Mouse (Mus musculus) ZHBTc4 (cell line): ENCODE results near the gene Rps6kb1.

Source experiments
- DNase-seq: peaks from one replicate; pipeline ENCODE4 v3.0.0-alpha.2; 2011; ENCODE audit warnings: low read depth, low spot score

The Rps6kb1 gene

DNA sequence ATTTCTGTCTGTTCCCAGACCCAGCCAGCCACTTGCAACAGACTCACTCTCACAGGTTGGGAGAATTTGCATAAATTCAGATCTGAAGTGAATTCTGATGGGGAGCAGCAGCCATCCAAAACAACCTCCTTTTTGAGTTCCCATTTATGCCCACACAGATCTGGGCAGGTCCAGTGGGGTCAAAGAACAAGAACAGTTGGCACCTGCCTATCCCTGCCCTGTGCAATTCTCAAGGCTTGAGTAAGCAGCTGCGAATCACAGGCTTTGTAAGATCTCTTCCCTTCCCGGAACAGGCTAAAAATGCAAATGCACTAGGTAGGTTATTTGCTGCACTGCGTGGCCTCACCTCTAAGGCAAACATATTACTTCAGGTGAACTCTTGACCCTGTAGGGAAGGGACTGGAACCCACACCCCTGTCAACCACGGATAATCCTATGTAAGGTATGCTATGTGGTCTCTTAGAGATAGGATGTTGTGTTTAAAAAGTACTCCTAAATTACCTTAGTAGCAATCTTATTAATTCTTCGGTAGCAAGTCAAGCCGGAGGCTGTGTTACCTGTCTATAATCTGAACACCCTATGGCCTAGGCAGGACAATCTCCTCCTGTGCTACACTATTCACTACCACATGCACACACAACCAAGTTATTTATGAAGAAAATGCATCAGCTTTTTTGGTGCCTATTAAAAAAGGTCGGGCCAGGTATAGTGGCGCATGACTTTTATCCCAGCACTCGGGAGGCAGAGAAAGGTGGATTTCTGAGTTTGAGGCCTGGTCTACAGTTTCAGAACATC, 35.9 kb upstream of the Rps6kb1 start:
- no peak for DNase-seq

DNA sequence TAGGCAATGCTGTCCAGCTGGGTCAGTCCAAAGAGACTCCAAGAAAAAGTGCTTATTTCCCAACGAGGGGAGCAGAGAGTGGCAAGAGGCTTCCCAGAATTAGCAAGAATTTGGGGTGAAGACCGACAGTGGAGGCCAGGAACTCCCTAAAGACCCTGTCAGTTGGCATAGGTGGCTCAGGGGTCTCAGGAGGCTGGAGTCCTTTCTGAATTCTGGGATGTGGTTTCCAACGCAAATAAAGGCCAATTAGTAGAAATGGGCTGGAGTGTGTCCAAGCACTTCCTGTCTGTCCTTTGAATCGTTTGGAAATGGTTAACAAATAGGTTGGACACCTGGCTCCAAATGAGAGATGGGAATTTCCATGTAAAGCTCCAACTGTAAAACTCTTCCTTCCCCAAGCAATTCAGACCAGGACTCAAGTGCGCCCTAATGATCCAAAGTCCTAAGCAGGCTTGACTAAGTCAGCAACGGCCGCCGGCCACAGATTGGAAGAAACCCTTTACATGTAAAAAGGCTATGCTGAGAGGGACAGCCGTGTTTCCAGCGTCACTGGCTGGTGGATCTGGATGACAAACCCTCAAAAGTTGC, 35.2 kb upstream of the Rps6kb1 start:
- no peak for DNase-seq

DNA sequence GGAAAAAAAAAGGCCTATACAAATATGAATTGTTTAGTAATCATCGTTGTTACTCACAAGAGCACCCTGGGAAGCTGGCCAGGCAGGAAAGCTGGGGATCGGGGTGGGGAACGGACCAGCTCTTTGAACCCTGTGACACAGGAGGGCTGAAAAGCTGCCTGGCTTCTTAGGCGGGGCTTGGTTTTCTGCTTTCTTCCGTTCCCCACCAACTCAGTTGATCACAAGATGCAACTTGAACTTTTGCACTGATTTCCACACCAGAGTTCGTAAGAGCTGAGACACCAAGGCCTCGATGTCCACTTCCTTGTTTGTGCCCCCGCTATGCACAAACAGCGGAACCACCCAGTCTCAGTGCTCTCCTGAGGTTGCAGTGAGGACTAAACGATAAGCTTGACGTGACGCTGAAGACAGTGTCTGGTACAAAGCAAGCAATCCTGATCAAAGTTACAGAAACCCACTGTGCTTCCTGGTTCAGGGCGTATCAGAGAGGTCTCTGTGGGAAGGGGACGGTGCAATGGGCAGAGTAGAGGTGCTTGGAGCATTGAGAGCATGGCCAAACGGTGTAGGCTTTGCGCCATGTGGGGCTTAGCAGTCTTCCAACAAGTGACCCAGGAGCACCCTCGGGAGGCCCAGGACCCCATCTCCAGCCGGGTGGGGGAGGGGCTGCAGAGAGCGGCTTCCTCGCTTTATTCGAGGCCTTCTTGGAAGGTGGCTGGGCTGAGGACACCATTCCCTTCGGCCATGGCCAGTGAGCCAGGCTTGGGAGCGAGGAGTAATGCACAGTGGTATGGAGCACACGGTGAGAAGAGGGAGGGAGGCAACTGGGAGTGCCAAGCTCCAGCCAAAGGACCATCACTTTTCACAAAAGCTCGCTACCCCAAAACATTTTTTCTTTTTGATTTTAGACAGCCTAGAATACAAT, 34.5 kb upstream of the Rps6kb1 start:
- no peak for DNase-seq

DNA sequence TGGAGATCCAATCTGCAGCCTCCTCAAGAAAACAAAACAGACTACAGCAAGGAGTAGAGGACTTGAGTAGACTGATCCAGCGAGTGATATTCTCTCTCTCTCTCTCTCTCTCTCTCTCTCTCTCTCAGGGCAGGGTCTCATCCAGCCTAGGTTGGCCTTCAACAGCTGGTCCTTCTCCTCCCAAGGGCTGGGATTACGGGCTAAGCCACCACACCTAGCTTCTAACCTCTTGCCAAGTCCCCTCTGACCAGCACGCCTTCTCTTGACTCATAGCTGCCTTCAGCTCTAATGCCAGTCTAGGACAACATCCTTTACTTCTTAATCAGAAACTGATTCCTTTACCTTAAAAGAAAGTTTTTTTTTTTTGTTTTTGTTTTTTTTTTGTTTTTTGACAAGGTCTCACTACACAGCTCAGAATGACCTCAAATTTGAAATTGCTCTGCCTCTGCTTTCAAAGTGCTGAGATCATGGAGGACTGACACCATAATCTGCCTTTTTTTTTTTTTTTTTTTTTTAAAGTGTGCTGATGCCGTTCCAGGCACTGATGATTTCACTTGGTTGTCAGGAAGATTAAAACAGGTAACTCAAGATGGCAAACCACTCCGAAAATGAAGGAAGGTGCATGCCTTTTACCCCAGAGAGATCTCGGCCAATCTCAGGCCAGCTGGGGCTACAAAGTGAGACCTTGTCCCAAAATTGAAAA, 33.7 kb upstream of the Rps6kb1 start:
- no peak for DNase-seq

DNA sequence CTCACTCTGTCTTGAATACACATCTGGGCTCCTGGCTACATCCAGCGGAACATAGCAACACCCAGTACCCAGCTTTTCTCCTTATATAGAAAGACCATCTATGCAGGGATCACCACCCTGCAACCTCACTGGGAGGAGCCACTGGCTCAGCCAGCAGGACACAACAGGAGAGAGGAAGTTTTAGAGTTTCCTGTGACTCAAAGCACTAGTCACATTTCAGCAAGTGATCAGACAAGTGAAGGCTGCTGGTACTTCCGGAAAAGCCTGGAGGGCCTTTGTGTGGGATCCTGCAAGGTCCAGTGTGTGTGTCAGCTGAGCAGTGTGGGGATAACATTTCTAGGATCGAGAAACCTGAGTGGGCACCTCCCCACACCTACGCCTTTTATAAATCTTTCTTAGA, 32.6 kb upstream of the Rps6kb1 start:
- DNase-seq = peak; percentile 48

DNA sequence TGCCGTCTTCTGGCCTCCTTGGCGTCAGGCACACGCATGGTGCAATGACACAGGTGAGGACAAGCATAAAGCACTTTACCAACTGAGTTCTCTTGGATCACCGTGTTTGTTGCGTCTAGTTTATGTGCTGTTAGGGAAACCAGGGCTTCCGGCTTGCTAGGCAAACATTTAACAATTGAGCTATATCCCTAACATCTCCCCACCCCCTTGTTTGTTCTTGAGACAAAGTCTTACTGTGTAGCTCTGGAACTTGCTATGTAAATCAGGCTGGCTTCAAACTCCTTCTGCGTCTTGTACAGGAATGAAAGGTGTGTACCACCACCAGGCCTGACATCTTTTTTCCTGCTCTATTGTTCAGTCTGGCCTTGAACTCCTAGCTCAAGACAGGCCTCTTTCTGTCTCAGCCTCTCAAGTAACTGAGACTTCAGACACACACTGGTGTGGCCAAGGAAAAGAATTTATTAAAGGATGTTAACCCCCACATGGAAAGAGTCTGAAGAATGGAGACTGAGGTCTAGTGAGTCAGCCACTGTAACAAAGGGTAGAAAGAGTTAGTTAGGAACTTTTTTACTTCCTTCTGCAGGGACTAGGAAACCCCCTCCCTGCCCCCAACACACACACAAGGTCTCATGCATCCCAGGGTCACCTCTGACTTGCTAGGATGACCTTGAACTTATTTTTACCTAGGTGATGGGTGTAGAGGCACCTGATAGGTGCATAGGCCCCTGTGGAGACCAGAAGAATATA, 31.2 kb upstream of the Rps6kb1 start:
- peak; percentile 89 for DNase-seq

DNA sequence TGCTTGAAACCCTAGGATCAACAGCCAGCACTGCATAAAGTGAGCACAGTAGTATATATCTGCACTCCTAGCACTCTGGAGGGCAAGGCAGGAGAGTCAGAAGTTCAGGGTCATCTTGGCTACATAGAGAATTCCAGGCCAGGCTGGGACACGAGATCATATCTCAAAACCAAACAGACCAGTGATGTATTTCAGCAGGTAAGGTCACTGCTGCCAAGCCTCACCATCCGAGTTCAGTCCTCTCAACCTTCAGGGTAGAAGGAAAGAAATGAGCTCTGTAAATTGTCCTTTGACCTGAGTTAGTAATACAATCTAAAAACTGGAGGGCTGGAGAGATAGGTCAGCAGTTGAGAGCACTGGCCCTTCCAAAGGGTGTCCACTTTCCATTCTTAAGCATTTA, 29.8 kb upstream of the Rps6kb1 start:
- no peak for DNase-seq

DNA sequence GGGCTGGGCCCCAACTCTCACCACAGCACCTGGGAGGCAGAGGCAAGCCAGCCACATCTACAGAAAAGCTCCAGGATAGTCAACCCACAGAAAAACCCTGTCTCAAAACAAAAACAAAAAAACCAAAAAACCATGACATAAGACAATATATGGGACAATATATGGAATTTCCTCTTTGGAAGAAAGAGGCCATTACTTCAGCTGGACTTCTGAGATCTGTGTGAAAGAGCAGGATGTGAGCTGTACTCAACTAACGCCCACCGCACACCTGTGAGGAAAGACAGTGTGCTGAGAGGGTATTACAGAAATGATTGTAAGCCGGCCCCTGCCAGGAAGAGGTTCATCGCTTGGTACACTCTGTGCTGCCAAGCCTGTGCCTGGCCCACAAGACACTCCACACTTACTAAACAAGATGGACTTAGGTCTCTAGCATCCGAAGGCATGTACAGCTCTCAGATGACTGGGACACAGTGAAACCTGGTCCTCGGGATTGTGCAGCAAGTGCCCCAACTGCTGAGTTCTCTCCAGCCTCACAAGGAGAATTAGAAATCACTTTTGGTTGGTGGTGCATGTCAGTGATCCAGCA, 29.1 kb upstream of the Rps6kb1 start:
- DNase-seq = no peak

DNA sequence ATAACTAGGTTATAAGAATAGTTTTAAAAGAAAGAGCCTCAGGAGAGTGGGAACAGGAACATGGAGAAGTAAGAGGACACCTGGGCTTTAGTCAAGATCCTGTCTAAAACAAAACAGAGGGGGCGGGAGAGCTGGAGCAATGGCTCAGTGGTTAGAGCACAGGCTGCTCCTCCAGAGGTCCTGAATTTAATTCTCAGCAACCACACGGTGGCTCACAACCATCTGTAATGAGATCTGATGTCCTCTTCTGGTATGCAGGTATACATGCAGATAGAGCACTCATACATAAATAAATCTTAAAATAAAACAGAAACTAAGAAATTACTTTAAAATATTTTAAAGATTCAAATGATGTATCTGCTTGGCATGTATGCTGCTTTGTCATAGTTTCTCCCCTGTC, 28.0 kb upstream of the Rps6kb1 start:
- DNase-seq = no peak

DNA sequence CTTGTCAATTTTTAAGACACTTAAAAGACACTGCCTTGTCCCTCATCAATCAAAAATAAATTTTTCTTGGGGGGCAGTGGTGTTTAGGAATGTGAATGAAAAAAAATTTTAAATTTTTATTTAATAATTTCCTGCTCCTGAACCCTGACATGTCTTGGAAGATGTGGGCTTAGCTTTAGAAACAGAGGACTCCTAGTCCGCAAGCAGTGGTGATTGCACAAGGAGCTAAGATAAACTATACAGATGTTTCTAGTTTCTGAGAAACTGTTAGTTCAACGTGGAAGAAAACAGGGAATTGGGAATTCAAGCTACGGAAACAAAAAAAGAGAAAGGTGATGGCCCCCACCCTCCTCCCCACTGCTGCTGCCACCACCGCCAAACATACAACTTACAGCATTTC, 27.3 kb upstream of the Rps6kb1 start:
- DNase-seq = no peak

DNA sequence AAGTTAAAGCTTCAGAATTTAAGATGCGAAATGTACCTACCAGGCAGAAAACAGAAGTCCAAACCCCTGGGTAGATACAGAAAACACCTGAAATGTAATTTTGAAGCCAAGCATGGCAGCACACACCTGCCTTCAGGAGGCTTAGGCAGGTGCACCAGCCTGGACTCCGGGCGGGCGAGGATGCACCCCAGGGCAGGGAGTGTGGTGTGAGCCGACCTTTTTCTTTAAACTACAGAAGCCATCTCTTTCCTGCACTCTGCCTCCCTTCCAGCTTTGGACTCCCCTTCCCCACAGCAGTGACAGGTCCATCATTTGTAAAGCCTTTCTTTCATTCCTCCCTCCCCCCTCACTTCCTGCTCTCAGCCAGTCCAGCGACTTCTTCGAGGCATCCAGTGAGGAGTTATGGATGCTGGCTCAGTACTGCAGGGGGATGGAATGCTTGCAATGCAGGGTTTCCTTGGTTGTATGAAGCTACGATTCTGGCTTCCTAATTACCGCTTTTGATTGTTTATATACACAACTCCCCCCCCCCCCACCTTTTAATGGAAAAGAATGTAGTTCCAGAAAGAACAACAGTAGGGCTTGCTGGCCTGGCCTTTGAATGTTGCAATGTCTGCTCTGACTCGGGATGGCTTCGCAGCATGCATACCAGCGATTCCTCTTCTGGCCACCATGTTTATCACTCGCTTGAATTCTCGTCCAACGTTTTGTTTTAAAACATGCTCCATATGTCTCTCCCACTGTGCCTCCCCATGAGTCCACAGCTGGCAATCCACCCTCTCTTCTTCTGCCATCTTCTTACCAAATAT, 26.6 kb upstream of the Rps6kb1 start:
- no peak for DNase-seq

DNA sequence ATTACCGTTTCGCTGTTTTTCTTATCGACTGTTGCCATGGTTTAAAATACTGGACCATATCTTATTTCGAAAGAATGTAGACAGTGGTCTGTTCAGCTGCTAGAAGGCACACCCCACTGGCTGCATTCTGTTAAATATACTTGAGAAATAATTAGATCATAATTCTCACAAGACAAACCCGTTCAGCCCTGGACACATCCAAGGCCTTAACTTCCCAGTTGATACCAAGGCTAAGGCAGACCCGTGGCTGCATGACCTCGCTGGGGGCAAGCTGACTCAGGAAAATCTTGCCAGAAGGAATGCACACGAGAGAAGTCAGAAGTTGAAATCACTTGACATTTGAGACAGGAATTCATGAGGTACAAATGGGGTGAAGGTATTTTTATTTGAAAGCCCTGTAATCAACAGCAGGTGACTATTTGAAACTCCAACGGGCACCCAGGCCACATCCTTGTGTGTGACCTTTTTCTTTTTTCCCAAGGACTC, 25.7 kb upstream of the Rps6kb1 start:
- DNase-seq = no peak

DNA sequence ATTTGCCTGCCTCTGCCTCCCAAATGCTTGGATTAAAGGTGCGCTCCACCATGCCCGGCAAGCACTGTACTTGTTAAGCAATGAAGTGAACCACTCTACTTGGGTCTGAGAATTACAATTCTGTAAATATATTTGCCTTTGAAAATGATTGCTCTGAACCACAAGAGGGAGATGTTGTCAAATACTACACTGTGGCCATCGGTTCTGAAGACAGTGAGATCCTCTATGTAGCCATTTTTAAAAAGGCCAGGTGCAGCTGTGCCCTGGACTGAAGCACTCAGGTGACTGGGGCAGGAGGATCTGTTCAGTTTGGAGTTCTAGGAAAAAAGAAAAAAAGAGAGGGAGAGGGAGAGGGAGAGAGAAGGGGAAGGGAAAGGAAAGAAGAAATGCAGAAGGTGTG, 23.8 kb upstream of the Rps6kb1 start:
- peak; percentile 56 for DNase-seq

DNA sequence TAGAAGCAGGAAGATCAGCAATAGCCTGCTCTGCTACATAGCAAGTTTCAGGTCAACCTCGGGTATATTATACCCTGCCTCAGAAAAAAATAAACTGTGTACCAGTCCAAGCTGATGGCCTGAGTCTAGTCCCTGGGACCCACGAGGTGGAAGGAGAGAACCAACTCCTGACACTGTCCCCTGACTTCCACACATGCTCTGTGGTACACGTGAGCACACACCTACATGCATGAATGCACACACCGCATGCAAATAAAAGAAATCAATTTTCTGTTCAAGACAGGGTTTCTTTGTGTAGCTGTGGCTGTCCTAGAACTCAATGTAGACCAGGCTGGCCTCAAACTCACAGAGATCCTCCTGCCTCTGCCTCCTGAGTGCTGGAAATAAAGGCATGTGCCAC, 13.7 kb upstream of the Rps6kb1 start:
- DNase-seq = no peak

DNA sequence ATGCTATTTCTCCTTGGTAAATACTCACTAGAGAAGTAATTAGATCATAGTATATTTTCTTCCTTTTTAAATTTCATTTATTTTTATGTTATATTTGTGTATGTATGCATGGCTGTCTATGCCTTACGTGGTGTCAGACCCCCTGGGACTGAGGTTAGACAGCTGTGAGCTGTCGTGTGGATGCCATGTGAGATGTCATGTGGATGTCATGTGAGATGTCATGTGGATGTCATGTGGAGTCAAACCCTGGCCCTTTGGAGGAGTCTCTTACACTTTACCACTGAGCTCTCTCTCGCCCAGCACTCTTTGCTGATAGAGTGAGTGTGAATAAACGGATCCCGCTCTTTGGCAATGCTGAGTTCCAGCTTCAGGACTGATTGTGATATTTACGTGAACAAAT, 8.9 kb upstream of the Rps6kb1 start:
- peak; percentile 25 for DNase-seq

DNA sequence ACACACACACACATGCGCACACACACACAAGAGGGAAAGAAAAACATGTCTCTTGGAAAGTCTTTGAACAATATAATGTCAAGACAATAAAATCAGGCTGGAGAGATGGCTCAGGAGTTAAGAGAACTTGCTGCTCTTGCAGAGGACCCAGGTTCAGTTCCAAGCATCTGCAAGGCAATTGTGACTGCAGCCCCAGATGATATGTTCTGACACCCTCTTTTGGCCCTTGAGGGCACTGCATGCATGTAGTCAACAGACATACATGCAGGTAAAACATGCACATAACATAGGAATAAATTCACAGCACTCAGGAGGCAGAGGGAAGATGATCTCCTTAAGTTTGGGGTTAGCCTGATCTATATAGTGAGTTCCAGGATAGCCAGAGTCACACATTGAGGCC, 2.8 kb upstream of the Rps6kb1 start:
- DNase-seq = peak; percentile 78

DNA sequence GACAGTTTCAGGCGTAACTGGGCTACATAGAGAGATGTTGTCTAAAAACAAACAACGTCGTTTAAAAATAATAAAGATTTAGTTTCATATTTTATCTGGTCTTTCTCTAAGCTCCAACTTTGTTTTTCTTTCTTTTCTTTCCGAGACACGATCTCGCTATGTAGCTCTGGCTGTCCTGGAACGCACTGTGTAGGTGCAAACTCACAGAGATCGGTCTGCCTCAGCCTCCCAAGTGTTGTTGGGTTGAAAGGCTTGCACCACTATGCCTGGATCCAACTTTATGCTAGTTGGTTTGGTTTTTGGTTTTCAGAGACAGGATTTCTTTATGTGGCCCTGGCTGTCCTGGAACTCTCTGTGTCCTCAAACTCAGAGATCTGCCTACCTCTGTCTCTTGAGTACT, 951 bp upstream of the Rps6kb1 start:
- no peak for DNase-seq

DNA sequence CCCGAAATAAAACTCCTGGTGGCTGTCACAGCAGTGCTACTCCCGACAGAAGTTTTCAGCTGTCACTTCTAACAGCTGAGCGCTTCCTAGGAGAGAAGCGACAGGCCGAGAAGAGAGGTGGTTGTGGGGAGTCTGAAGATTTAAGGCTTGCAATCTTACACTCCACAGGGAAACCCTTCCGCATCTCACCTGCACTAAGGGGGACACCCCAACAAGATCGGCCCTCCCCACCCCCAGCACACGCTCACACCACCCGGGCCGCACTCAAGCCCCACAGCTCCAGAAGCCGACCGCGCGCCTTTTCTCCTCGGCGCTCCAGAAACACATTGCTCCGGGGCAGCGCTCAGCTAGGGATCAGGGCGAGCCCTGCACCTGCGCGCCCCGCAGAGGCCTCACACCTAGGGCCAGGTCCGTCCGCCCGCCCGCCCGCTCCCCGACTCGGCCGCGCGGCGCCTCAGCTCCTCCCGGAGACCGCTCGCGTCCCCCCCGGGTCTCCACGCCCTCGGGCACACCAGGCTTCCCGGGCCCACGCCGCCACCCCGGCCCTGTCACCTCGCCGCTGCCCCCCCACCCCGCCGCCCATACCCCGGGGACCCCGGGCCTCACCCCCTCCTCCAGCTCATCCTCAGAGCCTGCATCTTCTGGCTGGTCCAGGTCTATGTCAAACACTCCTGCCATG, 506 bp downstream of the Rps6kb1 start:
- peak; percentile 71 for DNase-seq

DNA sequence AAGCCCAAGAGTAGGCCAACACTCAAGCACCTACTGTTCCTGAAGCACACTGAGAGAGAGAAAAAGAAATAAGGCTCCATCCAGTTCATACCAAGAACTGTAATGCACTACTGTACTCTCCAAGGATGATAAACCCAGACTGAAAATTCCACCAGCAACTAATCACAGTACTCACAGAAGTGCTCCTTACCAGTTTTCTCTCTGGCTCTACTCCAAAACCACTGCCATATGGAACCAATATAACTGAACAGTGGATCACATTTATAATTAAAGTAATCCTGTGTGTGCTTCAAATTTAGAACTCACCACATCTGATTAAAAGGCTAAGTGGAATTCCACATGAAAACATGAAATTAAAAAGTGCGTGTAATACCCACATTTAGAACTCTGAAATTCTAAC, 1.8 kb downstream of the Rps6kb1 start:
- no peak for DNase-seq
